Mouse (Mus musculus) MEL-GATA-1-ER (cell line): ENCODE results near the gene Serpina16.

ENCODE experiments used
- DNase-seq: peaks from one replicate; pipeline ENCODE4 v3.0.0-alpha.2; 2012; ENCODE audit warnings: low read depth; ENCODE audit errors: extremely low read depth

The Serpina16 gene

DNA sequence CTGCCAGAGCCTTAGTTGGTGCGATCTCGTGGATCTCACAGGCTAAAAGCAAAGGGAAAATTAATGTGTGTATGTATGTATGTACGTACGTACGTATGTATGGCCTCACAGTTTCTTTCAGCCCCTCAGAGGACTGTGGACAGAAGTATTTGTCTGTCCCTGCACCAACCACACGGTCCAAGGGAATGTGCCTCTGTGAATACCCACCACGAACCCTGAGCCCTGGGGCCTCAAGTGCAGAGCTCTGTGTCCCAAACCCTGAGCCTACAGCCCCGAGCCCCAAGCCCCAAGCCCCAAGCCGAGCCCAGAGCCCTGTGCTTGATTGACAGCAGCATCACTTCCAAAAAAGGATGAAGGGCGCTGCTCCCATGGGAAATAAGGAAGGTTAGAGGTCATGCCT is 17.9 kb downstream of the Serpina16 start:
- DNase-seq, result no peak

DNA sequence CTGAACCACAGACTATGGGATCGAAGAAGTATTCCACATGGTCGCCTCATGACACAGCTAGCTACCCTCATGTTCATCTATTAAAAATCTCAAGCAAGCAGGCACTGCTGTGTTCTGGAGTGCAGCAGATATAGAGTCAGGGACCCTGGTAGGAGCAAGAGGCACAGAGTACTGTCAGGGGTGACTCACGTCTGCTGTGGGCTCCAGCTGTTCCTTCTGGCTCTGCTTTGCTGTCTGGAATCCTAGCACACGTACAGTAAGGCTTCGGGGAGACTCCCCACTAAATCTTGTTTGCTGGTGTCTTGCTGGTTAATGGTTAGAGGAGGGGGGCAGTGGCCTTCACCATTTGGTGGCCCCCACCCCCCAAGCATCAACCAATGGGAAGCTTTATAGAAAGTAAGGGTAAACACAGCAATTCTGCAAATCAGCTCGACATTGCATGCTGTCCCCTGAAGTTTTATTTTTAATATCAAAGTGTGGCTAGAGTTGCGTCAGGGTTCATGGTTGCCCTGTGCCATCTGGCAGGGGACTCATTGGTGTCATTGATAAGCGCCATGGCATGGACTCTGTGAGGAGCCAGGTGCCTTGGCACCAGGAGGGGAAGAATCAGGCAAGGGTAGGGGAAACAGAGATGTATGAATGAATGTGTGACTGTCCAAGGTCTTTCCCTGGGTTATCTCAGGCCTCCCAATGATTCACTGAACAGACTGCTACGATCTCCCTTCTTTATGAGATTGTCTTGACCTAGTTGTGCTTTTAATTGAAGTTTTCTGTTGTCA is 18.9 kb downstream of the Serpina16 start, which contains the start of gene Serpina6:
Gene Serpina6 (minus strand): TSS at position 365 of the 779 bp plus-strand sequence.
- DNase-seq, result no peak

DNA sequence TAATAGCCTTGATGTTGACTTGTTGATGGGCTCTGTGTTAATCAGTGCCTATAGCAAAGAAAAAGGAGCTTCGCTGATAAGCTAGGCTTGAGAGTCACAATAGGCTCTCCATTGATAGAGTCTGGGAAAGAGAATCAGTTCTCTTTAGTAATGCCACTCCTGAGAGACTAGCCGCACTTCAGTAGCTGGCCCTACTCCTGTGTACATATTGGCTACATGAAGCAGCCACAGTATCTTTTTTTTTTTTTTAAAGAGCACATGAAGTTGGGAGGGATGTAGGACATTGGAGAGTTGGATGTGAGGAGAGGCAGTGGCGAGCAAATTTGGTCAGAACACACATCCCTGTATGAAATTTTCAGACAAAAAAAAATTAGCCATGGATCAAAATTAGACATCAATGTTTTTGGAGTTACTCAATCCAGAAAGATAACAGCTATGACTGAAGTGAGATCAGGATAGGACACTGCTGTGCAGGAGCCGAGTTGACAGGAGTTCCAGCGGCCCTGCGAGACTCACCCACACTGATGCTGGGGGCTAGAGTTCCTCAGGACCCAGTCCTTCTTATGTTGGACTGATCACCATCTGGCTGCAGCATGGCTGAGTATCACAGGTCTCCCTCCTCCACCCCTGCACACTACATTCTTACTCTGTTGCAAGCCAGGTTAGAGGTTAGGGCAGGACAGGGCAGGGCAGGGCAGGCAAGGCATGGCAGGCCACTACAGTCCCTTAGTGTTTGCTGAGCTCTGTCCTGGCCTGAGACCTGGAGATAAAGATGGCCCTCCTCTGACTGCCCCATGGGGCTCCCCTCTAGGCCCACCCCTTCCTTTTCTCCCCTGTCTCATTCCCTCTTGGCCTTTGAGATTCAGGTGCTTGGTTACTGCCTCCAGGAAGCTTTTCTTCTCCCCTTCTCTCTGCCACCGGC is 20.6 kb downstream of the Serpina16 start:
- no peak for DNase-seq

DNA sequence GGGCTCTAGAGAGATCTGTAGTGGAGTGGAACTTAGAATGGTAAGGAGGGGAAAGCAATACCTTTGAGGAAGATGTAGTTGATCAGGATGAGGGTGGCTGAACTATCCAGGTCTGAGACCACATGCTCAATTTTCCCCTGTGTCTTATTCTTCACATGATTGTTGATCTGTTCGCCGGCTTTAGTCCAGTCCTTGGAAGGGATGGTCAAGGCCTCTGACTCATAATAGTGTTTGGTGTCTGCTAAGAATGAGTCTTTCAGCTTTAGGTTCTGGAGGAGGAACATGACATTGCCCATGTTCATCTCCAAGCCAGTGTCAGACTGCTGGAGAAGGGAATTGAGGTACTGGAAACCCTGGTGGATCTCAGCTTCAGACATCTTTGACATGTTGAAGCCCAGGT is 22.1 kb downstream of the Serpina16 start:
- no peak for DNase-seq

DNA sequence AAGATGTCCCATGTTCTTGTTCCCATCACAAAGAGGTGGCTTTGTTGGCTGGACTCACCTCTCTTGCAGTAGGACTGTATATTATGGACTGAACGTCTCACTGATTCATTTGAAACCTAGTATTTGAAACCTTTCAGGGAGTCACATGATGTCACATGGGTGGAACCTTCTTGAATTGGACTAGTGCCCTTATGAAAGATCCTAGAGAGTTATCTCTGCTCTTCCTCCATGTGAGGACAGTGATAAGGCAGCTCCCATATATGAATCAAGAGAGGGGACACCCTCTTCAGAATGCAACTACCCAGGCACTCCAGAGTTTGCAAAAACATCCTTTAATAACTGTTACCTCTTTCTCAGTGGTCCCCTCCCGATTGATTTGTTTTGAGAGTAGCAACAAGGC is 29.6 kb downstream of the Serpina16 start:
- DNase-seq, result no peak

DNA sequence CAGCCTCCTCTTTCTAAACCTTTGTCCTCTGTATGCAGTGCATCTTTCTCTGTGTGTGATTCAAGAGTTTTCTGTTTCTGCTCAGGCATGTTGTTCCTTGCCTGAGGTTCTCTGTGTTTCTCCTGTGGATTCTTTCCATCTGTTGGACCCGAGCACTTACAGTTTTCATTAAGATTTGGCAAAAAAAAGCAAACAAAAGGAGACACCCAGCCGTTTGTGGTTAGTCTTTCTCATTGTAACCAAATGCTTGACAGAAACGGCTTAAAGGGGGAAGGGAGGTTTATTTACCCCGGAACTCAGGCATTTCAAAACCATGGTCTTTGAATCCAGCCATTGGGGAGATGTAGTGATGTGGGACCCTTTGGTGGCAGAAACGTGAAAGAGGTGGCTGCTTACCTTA is 31.3 kb downstream of the Serpina16 start:
- no peak for DNase-seq

DNA sequence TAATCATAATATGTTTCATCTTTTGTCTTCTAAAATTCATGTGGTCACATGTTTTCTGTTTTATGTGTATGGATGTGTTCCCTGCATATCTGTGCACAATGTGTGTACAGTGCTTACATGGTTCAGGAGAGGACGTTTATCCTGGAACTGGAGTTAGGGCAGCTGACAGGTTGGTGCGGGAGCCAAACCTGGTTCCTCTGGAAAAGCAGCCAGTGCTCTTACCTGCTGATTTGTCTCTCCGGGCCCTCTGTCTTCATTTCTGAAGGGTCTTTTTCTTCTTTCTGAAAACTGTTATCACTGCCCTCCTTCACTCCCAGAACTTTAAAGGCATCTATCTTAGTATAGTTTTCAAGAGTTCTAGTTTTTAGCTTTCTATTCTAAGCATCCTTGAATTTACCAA is 32.1 kb downstream of the Serpina16 start:
- no peak for DNase-seq

DNA sequence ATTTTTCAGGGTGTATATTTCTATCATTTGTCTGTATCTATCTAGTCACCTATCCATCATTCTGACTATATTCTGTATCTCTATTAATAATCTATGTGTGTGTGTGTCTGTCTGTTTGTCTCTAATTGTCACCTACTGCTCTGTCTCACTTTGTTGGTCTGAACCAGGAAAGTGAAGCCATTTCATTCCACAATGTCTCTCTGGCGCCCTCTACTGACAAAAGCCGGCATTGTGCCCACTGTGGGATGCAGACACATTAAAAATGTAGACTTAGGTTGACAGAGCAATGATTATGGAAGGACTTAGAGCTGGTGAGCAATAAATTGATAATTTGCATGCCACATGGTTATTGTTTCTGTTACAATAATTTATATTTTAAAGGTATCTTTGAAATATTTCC is 32.6 kb downstream of the Serpina16 start:
- peak; percentile 36 for DNase-seq

DNA sequence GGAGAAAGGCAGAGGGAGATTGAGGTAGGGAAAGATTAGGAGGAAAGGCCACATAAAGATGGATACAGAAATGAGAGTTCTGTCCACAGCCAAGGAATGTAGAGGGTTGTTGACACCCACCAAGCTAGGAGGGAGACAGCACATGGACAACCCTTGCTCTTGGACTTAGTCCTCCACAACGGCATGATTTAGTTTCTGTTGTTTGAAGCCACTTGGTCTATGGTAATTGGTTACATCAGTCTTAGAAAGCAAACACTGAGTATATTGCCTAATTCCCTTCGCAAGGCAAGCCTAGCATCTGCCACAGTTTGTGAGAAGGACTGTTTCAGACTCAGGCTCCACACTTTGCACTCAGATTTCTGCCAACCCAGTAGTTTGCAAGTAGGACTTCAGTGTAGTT is 40.1 kb downstream of the Serpina16 start:
- no peak for DNase-seq

DNA sequence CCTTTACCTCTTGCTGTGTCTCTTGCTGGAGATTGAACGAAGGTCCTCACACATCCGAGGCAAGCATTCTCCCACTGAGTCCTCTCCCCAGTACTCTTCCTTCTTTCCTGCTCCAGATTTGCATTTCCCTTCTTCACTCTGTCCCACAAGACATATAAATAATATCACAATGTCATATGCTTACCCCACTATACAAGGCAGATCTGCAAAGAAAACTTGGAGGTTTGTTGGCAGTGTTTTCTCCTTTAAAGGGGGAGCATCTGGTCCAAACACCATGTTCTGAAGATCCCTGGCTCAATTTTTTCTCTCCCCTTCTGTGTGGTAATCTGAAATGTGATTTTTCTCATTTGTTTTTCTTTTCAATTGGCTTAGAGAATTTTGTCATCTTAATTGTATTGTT is 41.5 kb downstream of the Serpina16 start:
- DNase-seq, result no peak

DNA sequence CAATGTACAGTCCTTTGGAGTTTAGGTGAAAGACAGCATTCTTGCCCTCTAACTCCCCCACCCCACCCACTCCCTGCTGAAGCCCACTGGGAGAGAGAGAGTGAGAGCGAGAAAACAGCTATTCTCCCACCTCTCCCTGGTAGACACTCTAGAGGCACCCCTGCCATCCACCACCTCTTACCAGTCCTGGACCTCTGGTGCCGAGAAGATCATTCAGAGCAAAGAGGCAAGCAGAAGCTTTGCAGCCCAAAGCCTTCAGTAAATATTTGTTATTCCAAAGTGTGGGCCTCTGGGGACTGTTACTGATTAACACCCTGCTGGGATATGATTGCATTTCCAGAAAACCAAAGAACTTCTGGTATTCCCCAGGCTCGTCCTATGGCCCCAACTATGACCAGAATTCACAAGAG is 44.7 kb downstream of the Serpina16 start, which contains the start of gene Serpina10:
Gene Serpina10 (minus strand): TSS at position 242 of the 410 bp plus-strand sequence.
- DNase-seq, result no peak
